Mouse (Mus musculus): ENCODE data around the gene Atp1b2. TPM values are rescaled to one million over a fixed set of nuclear protein-coding genes. Genes with fewer than 3 reads are reported as not detected.
"Not testable (repeated sequence)": the region's sequence is repeated elsewhere in the genome, so short reads cannot be mapped to it uniquely, and the experiment has no call there.

Gene Atp1b2
- total RNA-seq (2014; fragmentation: Nextera tagmentation): 1.7 and 3.0 TPM in 2 replicates
- total RNA-seq (2017): 0.10 TPM in 1 of 2 replicates, not detected in the other

DNA sequence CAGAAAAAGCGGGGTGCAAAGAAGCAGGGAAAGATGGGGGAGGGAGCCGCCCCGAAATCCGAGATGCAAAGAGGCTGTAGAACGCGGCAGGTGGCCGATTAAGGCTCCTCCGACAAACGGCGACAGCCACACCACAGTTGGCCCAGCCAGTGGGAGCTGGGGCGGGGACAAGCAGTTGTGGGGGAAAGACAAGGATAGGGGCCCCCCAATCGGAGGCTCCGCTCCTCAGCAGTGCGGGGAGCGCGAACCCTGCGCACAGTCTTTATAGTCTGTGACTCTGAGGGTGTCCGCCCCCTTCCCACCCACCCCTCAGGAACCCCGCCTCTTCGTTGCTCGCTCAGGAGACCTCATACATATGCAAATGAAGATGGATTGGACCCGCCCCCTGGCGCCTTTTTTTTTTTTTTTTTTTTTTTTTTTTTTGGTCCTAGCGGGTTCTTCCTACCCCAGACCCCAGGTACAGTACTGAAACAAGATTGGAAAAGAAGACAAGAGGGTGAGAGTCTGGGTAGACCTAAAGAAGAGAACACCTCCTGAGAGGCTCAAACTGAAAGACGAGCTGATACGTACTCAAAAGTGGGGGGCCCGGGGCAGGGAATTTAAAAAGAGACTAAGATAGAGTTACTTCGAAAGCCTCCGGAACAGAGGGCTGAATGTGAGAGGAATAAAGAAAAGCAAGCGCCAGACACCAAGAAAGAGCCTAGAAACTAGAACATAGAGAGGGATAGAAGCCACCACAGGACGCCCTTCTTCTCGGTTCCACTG is at the start of gene Atp1b2:
Gene Atp1b2 (minus strand): TSS at position 217 of the 765 bp plus-strand sequence.
- peak; percentile 78 for ATAC-seq (replicated peaks; ENCODE audit: poor library complexity, severe bottlenecking)

DNA sequence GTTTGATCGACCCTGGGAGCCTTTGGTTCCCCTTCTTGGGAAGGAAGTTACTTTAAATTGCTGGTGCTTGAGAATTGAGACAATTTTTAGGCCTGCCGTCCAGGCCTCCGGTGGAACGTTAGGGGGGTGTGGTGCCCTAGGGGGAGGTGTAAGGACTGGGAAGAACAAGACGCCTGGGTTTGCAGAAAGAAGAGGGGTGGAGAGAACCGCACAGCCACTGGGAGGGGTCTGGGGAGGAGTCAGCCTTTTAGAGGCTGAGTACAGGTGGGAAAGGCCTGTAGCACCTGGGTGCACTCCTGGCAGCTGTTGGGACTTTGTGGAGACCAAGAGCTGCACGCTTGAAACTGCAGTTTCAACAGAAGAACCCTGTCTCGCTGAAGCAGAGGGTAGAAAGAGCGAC is 49.0 kb upstream of the Atp1b2 start:
- ATAC-seq (replicated peaks; ENCODE audit: poor library complexity, severe bottlenecking): no peak

DNA sequence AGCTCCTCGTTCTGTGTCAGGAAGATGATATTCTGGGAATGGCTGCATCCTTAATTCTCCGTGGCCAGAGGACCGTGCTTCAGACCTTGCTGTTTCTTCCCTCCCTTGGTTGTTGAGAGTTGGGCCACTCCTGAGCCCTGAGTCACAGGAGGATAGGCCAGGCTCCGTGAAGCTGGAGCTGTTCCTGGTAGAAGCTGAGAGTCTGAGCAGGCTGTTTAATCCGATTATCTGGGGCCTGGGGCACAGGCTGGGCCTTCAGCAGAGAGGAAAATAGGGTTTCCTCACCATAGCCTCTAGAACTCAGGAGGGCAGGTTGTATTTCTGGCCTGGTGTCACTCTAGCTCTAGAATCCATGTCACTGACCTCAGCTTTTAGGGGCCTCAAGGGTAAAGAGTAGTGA is 47.7 kb upstream of the Atp1b2 start:
- no peak for ATAC-seq (replicated peaks; ENCODE audit: poor library complexity, severe bottlenecking)

DNA sequence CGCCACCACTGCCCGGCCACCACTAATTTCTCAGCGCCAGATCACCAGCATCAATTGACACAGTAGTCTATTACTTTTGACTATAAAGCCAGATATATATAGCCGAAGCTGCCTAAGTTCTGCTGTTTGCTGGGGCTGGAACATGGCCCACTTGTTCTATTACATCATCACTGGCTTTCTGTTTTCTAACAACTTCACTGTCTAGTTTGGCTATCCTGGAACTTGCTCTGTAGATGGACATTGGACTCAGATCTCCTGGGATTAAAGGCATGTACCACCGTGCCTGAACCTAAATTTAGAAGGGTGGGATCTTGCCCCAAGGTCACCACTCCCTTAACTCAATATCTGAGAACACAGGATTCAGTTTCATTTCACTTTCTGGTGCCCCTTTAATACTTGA is 40.1 kb upstream of the Atp1b2 start:
- ATAC-seq (replicated peaks; ENCODE audit: poor library complexity, severe bottlenecking): no peak

DNA sequence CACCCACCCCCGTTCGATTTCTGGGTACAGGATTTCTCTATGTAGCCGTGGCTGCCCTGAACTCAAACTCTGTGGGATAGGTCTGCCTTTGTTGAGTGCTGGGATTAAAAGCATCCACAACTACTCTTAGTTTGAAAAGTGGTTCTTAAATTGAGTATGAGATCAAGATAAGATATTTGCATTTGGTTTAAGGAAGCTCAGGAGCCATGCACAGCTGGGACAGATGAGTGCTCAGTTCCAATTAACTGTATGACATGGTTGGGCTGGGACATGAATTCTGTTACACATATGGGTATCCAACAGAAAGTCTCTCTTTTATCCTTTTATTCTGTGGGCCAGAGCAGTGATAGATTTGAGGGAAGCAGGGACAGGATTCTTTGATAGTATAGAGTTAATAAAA is 29.7 kb upstream of the Atp1b2 start:
- no peak for ATAC-seq (replicated peaks; ENCODE audit: poor library complexity, severe bottlenecking)

DNA sequence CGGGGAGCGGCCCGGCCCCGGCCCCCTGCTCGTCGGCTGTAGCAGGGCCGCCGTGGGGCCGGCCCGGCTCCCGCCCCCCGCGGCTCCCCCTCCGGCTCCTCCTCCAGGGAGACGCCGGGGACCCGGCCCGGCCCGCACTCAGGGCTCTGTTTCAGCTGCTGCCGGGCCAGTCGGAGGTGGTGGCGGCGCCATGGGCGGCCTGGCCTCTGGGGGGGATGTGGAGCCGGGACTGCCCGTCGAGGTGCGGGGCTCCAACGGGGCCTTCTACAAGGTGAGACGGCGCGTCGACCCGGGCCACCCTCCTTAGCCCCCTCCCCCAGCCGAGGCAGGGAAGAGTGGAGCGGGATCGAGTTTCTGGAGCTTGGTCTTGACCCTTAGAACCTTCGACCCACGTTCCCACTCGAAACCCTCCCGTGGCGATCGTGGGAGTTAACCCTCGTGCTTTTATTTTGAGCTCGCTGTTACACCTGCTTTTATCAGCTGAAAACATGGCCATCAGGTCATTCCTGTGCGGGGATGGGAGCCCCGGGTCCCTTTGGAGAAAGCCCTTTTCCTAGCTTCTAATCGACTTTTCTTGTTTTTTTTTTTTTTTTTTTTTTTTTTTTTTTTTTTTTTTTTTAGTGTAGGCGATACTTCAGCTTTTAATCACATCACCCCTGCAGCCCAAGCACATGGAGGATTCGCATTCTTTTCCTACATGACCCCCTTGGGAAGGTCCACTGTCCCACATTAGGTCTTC is 27.6 kb upstream of the Atp1b2 start:
- ATAC-seq (replicated peaks; ENCODE audit: poor library complexity, severe bottlenecking): peak; percentile 7

DNA sequence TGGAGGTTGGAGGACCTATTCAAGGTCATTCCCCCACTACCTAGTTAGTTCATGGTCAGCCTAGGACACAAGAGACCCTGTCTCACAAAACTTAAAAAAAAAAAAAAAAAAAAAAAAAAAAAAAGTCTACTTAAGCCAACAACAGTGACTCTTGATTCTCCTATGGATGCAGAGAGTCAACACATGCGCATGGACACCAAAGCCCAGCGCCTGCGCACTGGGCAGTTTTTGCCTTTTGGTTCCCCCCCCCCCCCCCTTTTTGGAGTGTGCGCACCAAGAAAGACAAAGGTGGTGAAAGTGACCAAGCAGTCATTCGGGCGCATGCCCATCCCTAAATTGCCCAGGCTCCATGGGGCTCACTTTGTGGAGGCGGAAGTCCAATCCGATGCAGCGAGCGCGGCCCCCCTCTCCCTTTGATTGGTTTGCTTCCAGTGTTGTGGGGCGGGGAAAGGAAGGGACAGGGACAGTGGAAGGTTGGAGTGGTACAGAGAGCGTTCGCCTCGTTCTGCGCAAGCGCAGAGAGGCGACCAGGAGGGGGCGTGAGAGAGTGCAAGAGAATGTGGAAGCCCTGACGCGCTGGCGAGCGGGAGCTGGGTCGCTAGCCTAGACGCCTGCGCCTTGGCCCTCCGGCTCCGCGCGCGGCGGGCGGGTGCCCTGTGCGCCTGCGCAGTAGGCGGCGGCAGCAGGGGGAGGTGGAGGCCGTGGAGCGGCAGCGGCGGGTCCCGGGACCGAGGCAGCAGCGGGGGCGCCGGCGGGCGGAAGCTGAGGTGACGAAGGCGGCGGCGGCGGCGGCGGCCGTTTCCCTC is 26.7 kb upstream of the Atp1b2 start, which contains the start of gene Fxr2:
Gene Fxr2 (plus strand): TSS at position 707 of the 806 bp plus-strand sequence.
- peak; percentile 97 for ATAC-seq (replicated peaks; ENCODE audit: poor library complexity, severe bottlenecking)

DNA sequence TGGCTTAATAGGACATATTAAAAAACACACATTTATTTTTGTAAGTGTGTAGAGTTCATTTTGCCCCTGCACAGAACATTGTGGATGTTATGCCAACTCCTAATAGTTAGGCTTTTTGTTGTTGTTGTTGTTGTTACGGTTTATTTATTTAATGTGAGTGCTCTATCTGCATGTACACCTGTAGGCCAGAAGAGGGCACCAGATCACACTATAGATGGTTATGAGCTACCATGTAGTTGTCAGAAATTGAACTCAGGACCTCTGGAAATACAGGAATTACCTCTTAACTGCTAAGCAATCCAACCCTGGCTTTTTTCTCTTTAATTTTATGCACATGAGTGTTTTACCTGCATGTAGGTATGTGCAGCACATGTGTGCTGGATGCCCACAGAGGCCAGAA is 24.1 kb upstream of the Atp1b2 start:
- ATAC-seq (replicated peaks; ENCODE audit: poor library complexity, severe bottlenecking): no peak

DNA sequence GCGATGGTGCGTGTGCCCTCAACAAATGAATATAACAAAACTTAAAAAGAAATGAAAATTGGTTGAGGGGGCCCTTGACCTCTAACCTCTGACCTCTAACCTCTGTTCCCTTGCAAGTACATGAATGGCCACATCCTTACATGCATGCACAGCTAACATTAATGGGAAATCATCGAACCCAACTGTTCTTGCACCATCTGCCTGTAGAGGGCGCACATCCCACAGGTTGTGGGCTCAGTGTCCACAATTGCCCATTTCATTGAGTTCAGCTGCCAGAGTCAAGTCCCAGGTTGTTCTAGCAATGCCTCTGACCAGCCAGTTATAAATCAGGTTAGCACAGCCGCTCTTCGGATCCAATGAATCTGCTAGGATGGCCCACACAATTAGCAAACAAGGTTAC is 22.5 kb upstream of the Atp1b2 start:
- ATAC-seq (replicated peaks; ENCODE audit: poor library complexity, severe bottlenecking): peak; percentile 30

DNA sequence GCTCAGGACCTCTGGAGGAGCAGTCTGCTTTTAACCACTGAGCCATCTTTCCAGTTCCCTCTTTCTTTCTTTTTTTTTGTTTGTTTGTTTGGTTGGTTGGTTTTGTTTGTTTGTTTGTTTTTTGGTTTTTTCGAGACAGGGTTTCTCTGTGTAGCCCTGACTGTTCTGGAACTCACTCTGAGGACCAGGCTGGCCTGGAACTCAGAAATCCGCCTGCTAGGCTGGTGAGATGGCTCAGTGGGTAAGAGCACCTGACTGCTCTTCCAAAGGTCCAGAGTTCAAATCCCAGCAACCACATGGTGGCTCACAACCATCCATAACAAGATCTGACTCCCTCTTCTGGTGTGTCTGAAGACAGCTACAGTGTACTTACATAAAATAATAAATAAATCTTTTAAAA is 18.6 kb upstream of the Atp1b2 start:
- ATAC-seq (replicated peaks; ENCODE audit: poor library complexity, severe bottlenecking): not testable (repeated sequence)

DNA sequence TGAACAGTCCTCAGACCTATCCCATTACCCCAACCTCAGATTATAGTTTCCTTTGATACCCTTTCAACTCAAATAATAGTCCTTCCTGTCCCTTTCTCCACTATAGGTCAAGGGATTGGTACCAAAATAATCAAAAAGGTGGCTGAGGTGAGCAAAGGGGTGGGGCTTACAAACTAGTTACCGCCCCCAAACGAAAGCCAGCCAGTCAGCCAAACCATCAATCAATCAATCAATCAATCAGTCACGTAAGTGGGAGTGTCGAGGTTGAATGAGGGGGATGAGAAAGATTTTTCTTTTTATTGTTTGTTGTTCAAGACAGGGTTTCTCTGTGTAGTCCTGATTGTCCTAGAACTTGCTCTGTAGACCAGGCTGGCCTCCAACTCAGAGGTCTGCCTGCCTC is 17.3 kb upstream of the Atp1b2 start:
- ATAC-seq (replicated peaks; ENCODE audit: poor library complexity, severe bottlenecking): no peak

DNA sequence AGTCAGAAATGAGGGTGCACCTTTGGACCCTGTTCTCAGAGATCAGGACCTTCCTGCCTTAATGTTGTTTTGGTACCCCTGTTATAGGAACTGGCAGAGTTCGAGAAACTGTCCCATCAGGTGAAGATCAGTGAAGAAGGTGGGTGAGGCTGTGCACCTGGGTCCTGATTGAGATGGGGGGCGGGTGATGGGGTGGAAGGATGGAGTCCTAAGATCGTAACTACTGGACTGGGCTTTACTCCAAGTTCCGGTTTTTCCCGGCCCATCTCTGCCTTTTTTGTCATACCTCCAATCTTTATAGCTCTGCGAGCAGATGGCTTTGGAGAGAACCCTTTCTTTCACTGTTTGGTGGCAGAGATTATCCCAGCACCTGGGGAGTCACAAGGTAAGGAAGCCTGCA is 16.7 kb upstream of the Atp1b2 start:
- no peak for ATAC-seq (replicated peaks; ENCODE audit: poor library complexity, severe bottlenecking)

DNA sequence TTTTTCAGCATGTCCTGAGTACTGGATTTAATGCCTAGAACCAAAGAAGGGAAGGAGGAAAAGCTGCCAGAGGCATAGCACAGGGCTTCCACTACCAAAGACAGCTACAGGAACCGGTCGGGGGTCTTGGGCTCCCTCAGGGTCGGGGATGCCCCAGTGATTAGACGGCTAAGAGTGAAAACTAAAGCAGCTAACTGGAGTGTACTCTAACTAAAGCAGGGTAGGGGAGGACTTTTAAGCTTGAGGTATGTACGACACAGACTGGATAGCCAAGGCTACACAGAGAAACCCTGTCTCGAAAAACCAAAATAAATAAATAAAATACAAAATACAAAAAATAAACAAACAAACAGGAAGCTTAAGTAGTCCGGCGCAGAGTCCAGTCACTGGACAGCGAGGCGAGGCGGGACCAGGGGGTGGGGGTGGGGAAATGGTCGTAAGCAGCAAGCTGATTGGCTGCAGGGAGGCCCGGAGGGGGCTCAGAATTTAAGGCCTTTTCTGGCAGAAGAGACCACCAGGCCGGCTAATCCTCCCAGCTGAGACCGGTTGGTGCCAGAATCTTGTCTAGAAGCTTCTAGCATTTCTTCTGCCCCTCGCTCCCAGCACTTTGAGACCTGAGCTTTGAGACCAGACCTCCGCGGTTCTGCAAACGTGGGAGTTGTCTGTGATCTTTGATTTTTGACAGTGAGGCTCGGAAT is 16.0 kb upstream of the Atp1b2 start, which contains the start of gene Sat2:
Gene Sat2 (plus strand): TSS at position 454 of the 698 bp plus-strand sequence.
- 0 out of 2 replicates have a peak, but pooled peaks have one; percentile 30 for ATAC-seq (replicated peaks; ENCODE audit: poor library complexity, severe bottlenecking)

DNA sequence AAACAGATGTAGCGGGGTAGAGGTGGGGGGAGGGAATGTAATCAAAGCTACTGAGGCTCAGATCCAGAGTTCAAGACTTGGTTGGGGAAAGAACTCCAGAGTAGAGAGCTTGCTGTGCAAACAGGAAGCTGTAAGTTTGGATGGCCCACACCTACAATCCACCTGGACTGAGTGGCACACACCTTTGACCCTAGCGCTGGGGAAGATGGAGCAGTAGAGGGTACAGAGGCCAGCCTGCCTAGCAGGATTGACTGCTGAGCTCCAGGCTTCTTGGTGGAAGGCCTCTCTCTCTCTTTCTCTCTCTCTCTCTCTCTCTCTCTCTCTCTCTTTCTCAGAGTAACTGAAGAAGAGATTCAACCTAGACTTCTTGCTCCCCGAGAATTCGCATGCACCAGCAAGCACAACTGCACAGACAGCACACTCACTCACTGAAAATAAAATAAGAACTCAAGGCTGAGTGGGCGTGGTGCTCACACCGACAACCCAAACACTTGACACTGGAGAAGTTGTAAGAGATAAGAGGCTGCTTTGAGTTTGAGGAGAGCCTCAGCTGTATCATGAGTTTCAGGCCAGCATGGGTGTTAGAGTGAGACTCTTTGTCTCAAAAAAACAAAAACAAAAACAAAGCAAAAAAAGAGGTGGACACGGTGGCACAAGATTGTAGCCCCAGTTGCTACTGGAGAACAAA is 14.8 kb upstream of the Atp1b2 start:
- no peak for ATAC-seq (replicated peaks; ENCODE audit: poor library complexity, severe bottlenecking)

DNA sequence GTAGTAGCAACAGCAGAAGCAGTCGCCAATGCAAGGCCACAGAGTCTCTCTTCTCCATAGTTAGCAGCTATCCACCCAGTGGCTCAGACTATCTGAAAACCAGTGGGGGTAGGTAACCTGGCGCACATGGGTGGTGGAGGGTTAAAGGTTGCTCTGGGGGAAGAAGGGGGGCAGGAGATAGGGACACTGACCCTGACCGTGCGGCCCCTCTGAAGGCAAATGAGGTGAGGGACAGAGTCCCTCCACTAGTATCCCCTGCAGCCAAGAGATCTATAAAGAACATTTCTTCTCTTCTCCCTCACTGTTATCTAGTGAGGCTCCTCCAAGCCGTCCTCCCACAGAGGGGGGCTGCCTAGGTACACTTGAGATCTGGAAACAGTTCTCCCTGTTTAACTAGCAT is 12.1 kb upstream of the Atp1b2 start, which contains the start of gene Shbg:
Gene Shbg (minus strand): TSS at position 101 of the 400 bp plus-strand sequence.
- ATAC-seq (replicated peaks; ENCODE audit: poor library complexity, severe bottlenecking): no peak

DNA sequence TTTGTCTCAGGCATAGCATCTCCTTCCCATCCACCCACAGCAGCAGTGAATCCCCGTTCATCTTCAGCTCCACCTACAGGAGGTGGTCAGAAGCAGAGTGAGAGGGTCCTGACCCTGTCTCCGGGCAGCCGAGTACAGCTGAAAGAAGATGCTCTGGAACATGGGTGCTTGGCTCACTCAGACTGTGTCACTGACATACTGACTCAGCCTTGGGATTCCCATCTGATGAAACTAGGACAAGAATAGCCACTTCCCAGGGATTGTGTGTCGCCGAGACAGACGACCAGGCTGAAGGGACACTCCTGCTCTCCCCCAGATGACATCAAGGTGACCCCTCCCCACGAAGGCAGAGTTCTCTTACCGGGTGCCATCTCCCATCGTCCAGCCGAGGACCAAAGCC is 11.0 kb upstream of the Atp1b2 start:
- ATAC-seq (replicated peaks; ENCODE audit: poor library complexity, severe bottlenecking): no peak

DNA sequence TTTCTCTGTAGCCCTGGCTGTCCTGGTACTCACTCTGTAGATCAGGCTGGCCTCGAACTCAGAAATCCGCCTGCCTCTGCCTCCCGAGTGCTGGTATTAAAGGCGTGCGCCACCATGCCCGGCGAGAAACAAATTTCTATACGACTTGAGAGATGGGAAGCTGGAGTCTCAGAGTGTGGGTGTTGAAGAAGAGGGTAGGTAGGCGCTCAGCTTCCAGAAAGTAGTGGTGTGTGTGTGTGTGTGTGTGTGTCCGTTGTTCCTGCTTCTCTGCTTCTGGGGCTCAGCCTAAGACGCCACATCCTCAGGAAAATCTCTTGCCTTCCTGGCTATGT is 8.5 kb upstream of the Atp1b2 start:
- not testable (repeated sequence) for ATAC-seq (replicated peaks; ENCODE audit: poor library complexity, severe bottlenecking)

DNA sequence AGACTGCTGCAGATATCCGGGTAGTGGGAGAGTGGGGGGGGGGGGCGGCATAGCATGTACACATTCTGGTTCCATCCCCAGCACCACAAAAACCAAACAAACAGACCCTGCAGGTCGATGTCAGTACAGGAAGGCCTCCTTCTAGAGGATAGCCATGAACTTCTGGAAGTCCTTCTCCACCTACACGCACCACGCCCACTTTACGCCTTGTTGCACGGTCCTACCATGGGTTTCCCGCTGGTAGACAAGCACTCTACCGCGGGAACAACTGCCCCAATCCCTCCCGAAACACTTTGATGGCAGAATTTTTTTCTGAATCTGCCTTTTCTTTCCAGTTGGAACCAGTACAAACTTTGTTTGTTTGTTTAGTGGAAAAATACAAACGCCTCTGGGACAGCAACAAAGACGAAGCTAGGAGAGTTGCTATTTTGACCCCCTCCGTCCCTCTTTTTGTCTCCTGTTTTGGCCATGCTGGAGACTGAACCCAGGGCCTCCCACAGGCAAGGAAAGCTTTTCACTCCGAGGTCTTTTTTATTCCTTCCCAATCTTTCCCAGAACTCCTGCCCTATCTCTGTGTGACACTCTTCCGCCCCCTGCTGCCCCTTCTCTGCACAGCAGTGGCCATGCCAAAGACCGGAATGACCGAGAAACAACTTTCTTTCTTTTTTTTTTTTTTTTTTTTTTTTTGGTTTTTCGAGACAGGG is 8.0 kb upstream of the Atp1b2 start:
- ATAC-seq (replicated peaks; ENCODE audit: poor library complexity, severe bottlenecking): peak; percentile 66; the same call in 1 of the 2 replicates

DNA sequence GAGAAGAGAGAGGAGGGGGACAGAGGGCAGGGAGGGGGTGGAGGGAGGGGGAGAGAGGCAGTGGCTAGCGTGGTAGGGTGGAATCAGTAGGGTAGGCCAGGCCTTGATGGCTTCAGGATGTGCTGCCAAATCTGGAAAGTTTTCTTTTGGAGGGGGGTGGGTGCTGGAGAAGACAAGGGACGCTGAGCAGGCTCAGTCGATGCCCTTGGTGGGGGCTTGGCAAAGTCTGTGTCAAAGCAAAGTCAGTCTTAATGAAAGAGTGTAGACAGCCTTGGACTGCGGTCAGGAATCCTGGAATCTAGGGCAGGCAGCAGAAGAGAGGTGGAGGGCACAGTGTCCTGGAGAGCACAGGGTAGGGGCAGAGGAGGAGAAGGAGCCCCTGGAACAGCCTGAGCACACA is 5.2 kb upstream of the Atp1b2 start:
- no peak for ATAC-seq (replicated peaks; ENCODE audit: poor library complexity, severe bottlenecking)

Data from granulocyte monocyte progenitor cell, adult 5-6 weeks (primary cell).